8 mouse cellular contexts compared by ENCODE assay signal in the genomic region with DNA sequence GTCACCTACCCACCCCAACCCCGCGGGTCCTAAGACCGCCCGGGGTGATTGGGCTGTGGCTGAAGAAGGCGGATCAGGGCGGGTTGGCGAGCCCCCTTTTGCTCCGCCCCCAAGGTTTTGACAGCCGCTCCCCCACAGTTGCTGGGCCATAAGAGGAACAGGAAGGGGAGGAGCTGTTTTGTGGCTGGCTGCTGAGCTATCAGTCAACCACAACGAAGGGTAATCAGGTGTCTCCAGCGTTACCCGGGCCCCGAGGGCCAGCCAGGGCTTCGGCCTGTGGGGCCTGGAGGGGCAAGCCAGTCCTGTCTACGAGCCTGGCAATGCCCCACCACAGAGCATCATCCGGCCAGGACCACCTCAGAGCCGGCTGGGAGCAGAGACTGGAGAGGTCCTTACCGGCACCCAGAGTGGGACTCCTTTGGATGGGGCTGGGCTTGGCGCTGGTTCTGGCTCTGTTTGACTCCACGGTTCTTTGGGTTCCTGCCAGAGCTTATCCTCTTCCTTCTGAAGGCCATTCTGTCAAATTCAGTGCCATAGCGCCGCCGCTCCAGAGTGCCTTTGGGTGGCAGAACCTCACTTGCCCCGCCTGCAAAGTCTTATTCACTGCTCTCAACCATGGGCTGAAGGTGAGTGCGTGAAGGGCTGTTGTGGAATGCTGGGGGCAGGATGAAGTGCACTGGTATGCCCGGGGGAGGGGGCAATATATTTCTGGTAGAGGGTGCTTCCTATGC. TPM values are rescaled to one million over a fixed set of nuclear protein-coding genes. Genes with fewer than 3 reads are reported as not detected.
DNase-seq lines count a peak whose midpoint lies in the region; ATAC-seq and TF ChIP-seq lines count a peak whose summit lies in the region.

Smpd1 (plus strand) TSS at position 149 of the 731 bp plus-strand sequence.

- 2% methylated on average over 26 of the region's 26 CpGs for WGBS in forebrain, embryonic 15.5 days
- 3% methylated on average over 26 of the region's 26 CpGs for WGBS in lung, embryonic 14.5 days
- WGBS in olfactory bulb, adult 2 months = 2% methylated on average over 26 of the region's 26 CpGs
- 3% methylated on average over 26 of the region's 26 CpGs for WGBS in thymus, adult 2 months

- H3K27me3 ChIP-seq in forebrain, embryonic 15.5 days = no peaks in the 10 kb centered on the region
- no peaks in the 10 kb centered on the region for H3K27me3 ChIP-seq in lung, embryonic 14.5 days (ENCODE audit: insufficient read depth, low read length)
- H3K27me3 ChIP-seq in thymus, adult 2 months (ENCODE audit: control insufficient read depth, insufficient read depth, low read length) = no peaks in the 10 kb centered on the region

- peak within 1 kb of the TSS; percentile 80 for H3K4me3 ChIP-seq in forebrain, embryonic 15.5 days
- peak within 1 kb of the TSS; percentile 95 for H3K4me3 ChIP-seq in layer of hippocampus, adult 2 months
- peak within 1 kb of the TSS; percentile 65 for H3K4me3 ChIP-seq in lung, embryonic 14.5 days (ENCODE audit: low read depth, low read length)
- H3K4me3 ChIP-seq in olfactory bulb, adult 2 months (ENCODE audit: insufficient read depth, low read depth, low read length) = peak within 1 kb of the TSS; percentile 66
- H3K4me3 ChIP-seq in thymus, adult 2 months (ENCODE audit: control insufficient read depth, insufficient read depth, low read length) = peak within 1 kb of the TSS; percentile 76

- ATAC-seq in forebrain, embryonic 15.5 days (replicated peaks) = peak; percentile 92
- peak; percentile 94 for ATAC-seq in lung, embryonic 14.5 days (ENCODE audit: insufficient read depth)

- H3K9ac ChIP-seq in forebrain, embryonic 15.5 days (replicated peaks) = peak within 1 kb of the TSS; percentile 90
- peak within 1 kb of the TSS; percentile 64 for H3K9ac ChIP-seq in lung, embryonic 14.5 days

- H3K27ac ChIP-seq in forebrain, embryonic 15.5 days (replicated peaks) = peak within 1 kb of the TSS; percentile 77
- H3K27ac ChIP-seq in layer of hippocampus, adult 2 months = peak within 1 kb of the TSS; percentile 92
- H3K27ac ChIP-seq in lung, embryonic 14.5 days (ENCODE audit: low read depth) = peak within 1 kb of the TSS; percentile 30; the same call in 1 of the 2 replicates
- peak within 1 kb of the TSS; percentile 65 for H3K27ac ChIP-seq in olfactory bulb, adult 2 months (ENCODE audit: insufficient read depth, low read depth, low read length)
- H3K27ac ChIP-seq in thymus, adult 2 months (ENCODE audit: control insufficient read depth, insufficient read depth, low read length) = no peak within 1 kb of the TSS

- DNase-seq in ES-CJ7 (ENCODE audit: low read depth, low spot score) = peak; percentile 74
- peak; percentile 91 for DNase-seq in cerebellum, adult 11 months
- DNase-seq in heart, postnatal 25 days (ENCODE audit: low spot score) = peak; percentile 87
- DNase-seq in layer of hippocampus, adult 2 months (ENCODE audit: low spot score in 2 of 2) = peak; percentile 91 to 95
- DNase-seq in lung, embryonic 14.5 days = peak; percentile 93
- DNase-seq in thymus, adult 2 months = peak; percentile 89

- no peaks in the 10 kb centered on the region for H3K9me3 ChIP-seq in forebrain, embryonic 15.5 days
- no peaks in the 10 kb centered on the region for H3K9me3 ChIP-seq in lung, embryonic 14.5 days (ENCODE audit: low read depth, low read length)

- intact Hi-C loops in heart, postnatal 25 days (cut with DNase I) = loop anchor here (1.0 to 5.0 kb wide), 4 partner anchors 27 to 258 kb away; partner anchors contain the start of genes Apbb1, Ilk, Mrpl17 and Rrp8

- peaks cover 24% of the 10 kb centered on the region for H3K36me3 ChIP-seq in forebrain, embryonic 15.5 days
- peaks cover 21% of the 10 kb centered on the region; the same call in 1 of the 2 replicates for H3K36me3 ChIP-seq in lung, embryonic 14.5 days (ENCODE audit: insufficient read depth)
- no peaks in the 10 kb centered on the region; the same call in 1 of the 2 replicates for H3K36me3 ChIP-seq in thymus, adult 2 months (ENCODE audit: control insufficient read depth, insufficient read depth, low read length)

- TF ChIP-seq POLR2A in olfactory bulb, adult 2 months (IDR thresholded peaks at IDR 0.05; ENCODE audit: insufficient read depth, low read depth, low read length) = 0 out of 2 replicates have a peak, but pooled peaks have one; percentile 50
- peak; percentile 33; the same call in 1 of the 2 replicates for TF ChIP-seq POLR2A in thymus, adult 2 months (IDR thresholded peaks at IDR 0.05; ENCODE audit: control insufficient read depth, extremely low read depth, insufficient read depth, low read length, poor library complexity)

- H3K4me2 ChIP-seq in forebrain, embryonic 15.5 days (replicated peaks) = peak within 1 kb of the TSS; percentile 73
- H3K4me2 ChIP-seq in lung, embryonic 14.5 days = peak within 1 kb of the TSS; percentile 80

- TF ChIP-seq CTCF in layer of hippocampus, adult 2 months (conservative IDR thresholded peaks at IDR 0.05) = no peak
- no peak for TF ChIP-seq CTCF in lung, embryonic 14.5 days (IDR thresholded peaks at IDR 0.05; ENCODE audit: low read depth)
- TF ChIP-seq CTCF in olfactory bulb, adult 2 months (IDR thresholded peaks at IDR 0.05; ENCODE audit: insufficient read depth, low read depth, low read length) = peak; percentile 15; the same call in 1 of the 2 replicates
- TF ChIP-seq CTCF in thymus, adult 2 months (IDR thresholded peaks at IDR 0.05; ENCODE audit: borderline replicate concordance, control insufficient read depth, extremely low read depth, insufficient read depth, low read length, poor library complexity) = no peak

- peaks cover 30% of the 10 kb centered on the region for H3K4me1 ChIP-seq in forebrain, embryonic 15.5 days
- 0 out of 2 replicates have a peak, but pooled peaks cover 3% of the 10 kb centered on the region for H3K4me1 ChIP-seq in lung, embryonic 14.5 days (ENCODE audit: insufficient read depth)
- peaks cover 17% of the 10 kb centered on the region for H3K4me1 ChIP-seq in olfactory bulb, adult 2 months (ENCODE audit: control insufficient read depth, insufficient read depth, low read length)
- H3K4me1 ChIP-seq in thymus, adult 2 months (replicated peaks; ENCODE audit: control insufficient read depth, insufficient read depth, low read length) = peaks cover 22% of the 10 kb centered on the region

RNA-seq across cellular contexts. Expression of gene Smpd1, which starts in this region (rescaled TPM):
- polyA plus RNA-seq in forebrain, embryonic 15.5 days (2015; fragmentation: Nextera tagmentation; extraction: Ambion mirVana) = 65.5 and 69.8 TPM in 2 replicates
- total RNA-seq in heart, postnatal 25 days (2021) = 100 to 1,000 TPM; 155 to 156 TPM
- total RNA-seq in layer of hippocampus, adult 2 months (2021) = 10 to 100 TPM; 82.7 to 86.2 TPM
- 38.7 and 38.9 TPM in 2 replicates for polyA plus RNA-seq in lung, embryonic 14.5 days (2014; fragmentation: Nextera tagmentation; extraction: Ambion mirVana)
- not detected in 2 replicates for polyA plus RNA-seq in olfactory bulb, adult 2 months (2012; ENCODE audit: insufficient read depth, insufficient read length, low replicate concordance, missing spikeins)
- 43.3 and 47.7 TPM in 2 replicates for polyA plus RNA-seq in thymus, adult 2 months (2012; rRNA removed)
